Mouse (Mus musculus): ENCODE measurements at regions not wholly inside any gene's neighbourhood (a gene's known extent, or its start where the extent isn't known, plus 50 kb on each side); places are given as distances from the start of the nearest gene placed in this dataset.

DNA sequence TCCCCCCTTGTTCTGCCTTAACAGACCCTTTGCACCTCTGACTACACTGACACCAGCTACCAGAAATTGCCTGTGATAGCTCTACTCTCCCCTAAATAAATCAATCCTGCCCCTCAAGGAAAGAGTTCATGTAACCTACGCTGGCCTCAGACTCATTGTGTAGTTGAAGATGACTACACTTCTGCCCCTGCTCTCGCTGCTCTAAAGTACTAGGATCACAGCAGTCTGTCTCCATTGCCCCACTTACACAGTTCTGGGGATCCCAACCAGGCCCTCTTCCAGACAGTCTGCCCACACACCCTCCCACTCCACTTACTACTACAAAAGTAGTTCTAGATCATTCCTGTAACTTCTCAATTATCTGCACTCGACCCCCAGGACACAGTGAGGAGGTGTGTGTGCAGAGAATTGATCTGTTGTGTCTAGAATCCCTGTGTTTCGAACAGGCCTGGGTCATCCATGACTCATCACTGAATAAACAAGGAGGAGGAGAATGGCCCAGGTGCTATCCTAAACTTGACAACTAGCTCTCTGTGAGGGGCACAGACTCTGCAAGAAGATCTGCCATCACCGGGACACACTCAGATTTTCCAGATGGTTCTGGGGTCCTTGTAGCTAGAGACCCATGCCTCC, 160.1 kb upstream of the Dynlrb2 start:
- no peaks in the 10 kb centered on the region for H3K4me1 ChIP-seq (ENCODE audit: control insufficient read depth, insufficient read depth, low read length)
- no peak overlapping the region for H3K27ac ChIP-seq (ENCODE audit: low read depth, low read length)
- H3K4me2 ChIP-seq (ENCODE audit: low read depth, low read length), result no peak overlapping the region
- no peak overlapping the region for H3K4me3 ChIP-seq (ENCODE audit: low read depth, low read length)
- WGBS, result 83% methylated on average over 5 of the region's 5 CpGs
- H3K9ac ChIP-seq (replicated peaks; ENCODE audit: low read depth, low read length), result no peak overlapping the region
- no peaks in the 10 kb centered on the region for H3K9me3 ChIP-seq (ENCODE audit: control insufficient read depth, low read length)
- H3K27me3 ChIP-seq (ENCODE audit: control insufficient read depth, insufficient read depth, low read length), result no peaks in the 10 kb centered on the region
- ATAC-seq (ENCODE audit: low read depth), result no peak
- no peaks in the 10 kb centered on the region for H3K36me3 ChIP-seq (ENCODE audit: control insufficient read depth, insufficient read depth, low read length)

DNA sequence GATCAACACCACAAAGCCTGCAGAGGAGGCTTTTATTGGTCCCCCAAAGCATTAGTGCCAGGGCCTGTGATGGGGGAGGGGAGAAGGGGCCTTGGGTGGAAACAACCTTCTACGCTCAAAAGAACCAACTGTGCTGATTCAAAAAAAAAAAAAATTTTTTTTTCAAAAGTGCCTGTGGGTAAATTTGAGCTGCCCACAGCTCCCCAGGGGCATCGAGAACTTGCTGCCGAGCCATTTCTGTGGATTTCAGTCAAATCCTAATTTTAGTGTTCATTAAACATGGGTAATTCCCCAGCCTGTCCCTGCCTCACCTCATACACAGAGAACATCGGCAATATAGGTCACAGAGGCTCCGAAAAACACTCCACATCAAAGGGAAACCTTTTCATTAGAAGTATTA, 161.2 kb upstream of the Dynlrb2 start:
- H3K27me3 ChIP-seq (ENCODE audit: control insufficient read depth, insufficient read depth, low read length), result no peaks in the 10 kb centered on the region
- H3K4me2 ChIP-seq (ENCODE audit: low read depth, low read length), result no peak overlapping the region
- ATAC-seq (ENCODE audit: low read depth), result no peak
- H3K36me3 ChIP-seq (ENCODE audit: control insufficient read depth, insufficient read depth, low read length), result no peaks in the 10 kb centered on the region
- H3K27ac ChIP-seq (ENCODE audit: low read depth, low read length), result no peak overlapping the region
- H3K4me3 ChIP-seq (ENCODE audit: low read depth, low read length), result no peak overlapping the region
- H3K4me1 ChIP-seq (ENCODE audit: control insufficient read depth, insufficient read depth, low read length), result no peaks in the 10 kb centered on the region
- 73% methylated on average over 5 of the region's 5 CpGs for whole genome bisulfite sequencing
- no peak overlapping the region for H3K9ac ChIP-seq (replicated peaks; ENCODE audit: low read depth, low read length)
- no peaks in the 10 kb centered on the region for H3K9me3 ChIP-seq (ENCODE audit: control insufficient read depth, low read length)

- Histone ChIP-seq H3K9me3 (ENCODE audit: control insufficient read depth, low read length) (no peaks in the 10 kb centered on the region), H3K36me3 (ENCODE audit: control insufficient read depth, insufficient read depth, low read length) (no peaks in the 10 kb centered on the region), H3K4me3 (ENCODE audit: low read depth, low read length) (no peak overlapping the region), H3K9ac (replicated peaks; ENCODE audit: low read depth, low read length) (no peak overlapping the region), H3K4me2 (ENCODE audit: low read depth, low read length) (no peak overlapping the region), H3K4me1 (ENCODE audit: control insufficient read depth, insufficient read depth, low read length) (no peaks in the 10 kb centered on the region), H3K27ac (ENCODE audit: low read depth, low read length) (no peak overlapping the region), H3K27me3 (ENCODE audit: control insufficient read depth, insufficient read depth, low read length) (no peaks in the 10 kb centered on the region)
- 91% methylated on average over 3 of the region's 3 CpGs for WGBS
- ATAC-seq (ENCODE audit: low read depth), result no peak
Measured at GRCm38 (mm10) chr8:116334772-116335171, 170.0 kb upstream of the Dynlrb2 start.

- Histone ChIP-seq H3K4me3 (ENCODE audit: low read depth, low read length) (no peak overlapping the region), H3K27me3 (ENCODE audit: control insufficient read depth, insufficient read depth, low read length) (no peaks in the 10 kb centered on the region), H3K9me3 (ENCODE audit: control insufficient read depth, low read length) (no peaks in the 10 kb centered on the region), H3K4me2 (ENCODE audit: low read depth, low read length) (no peak overlapping the region), H3K27ac (ENCODE audit: low read depth, low read length) (no peak overlapping the region), H3K4me1 (ENCODE audit: control insufficient read depth, insufficient read depth, low read length) (no peaks in the 10 kb centered on the region), H3K9ac (replicated peaks; ENCODE audit: low read depth, low read length) (no peak overlapping the region), H3K36me3 (ENCODE audit: control insufficient read depth, insufficient read depth, low read length) (no peaks in the 10 kb centered on the region)
- ATAC-seq (ENCODE audit: low read depth), result no peak
- WGBS, result 77% methylated on average over 3 of the region's 3 CpGs
Measured at GRCm38 (mm10) chr8:116334101-116334500, 170.7 kb upstream of the Dynlrb2 start.

- Histone ChIP-seq H3K9ac (replicated peaks; ENCODE audit: low read depth, low read length) (no peak overlapping the region), H3K4me3 (ENCODE audit: low read depth, low read length) (no peak overlapping the region), H3K27ac (ENCODE audit: low read depth, low read length) (no peak overlapping the region), H3K36me3 (ENCODE audit: control insufficient read depth, insufficient read depth, low read length) (no peaks in the 10 kb centered on the region), H3K4me1 (ENCODE audit: control insufficient read depth, insufficient read depth, low read length) (no peaks in the 10 kb centered on the region), H3K27me3 (ENCODE audit: control insufficient read depth, insufficient read depth, low read length) (no peaks in the 10 kb centered on the region), H3K4me2 (ENCODE audit: low read depth, low read length) (no peak overlapping the region), H3K9me3 (ENCODE audit: control insufficient read depth, low read length) (no peaks in the 10 kb centered on the region)
- no peak for ATAC-seq (ENCODE audit: low read depth)
- WGBS, result 69% methylated on average over 13 of the region's 13 CpGs
Measured at GRCm38 (mm10) chr8:116320014-116320680, 184.6 kb upstream of the Dynlrb2 start.

DNA sequence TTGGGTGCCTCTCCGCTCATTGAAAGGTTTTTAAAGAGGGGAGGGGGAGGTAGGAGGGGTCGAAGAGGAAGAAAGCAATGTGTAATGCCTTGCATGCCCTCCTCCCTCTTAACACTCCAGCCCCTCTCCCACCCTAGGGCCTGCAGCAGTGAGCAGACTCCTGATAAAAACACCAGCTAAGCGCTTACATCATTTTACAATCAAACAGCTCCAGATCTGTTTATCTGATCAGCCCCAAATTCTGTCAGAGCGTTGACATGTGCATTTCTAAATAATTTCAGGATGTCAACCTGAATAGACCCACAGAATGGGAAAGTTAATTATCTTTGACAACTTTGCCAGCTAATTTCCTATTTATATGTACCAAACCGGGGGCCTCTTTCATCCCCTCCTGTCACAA, 189.4 kb upstream of the Dynlrb2 start:
- ATAC-seq (ENCODE audit: low read depth), result no peak
- Histone ChIP-seq H3K4me2 (ENCODE audit: low read depth, low read length) (no peak overlapping the region), H3K27ac (ENCODE audit: low read depth, low read length) (no peak overlapping the region), H3K9ac (replicated peaks; ENCODE audit: low read depth, low read length) (no peak overlapping the region), H3K36me3 (ENCODE audit: control insufficient read depth, insufficient read depth, low read length) (no peaks in the 10 kb centered on the region), H3K4me3 (ENCODE audit: low read depth, low read length) (no peak overlapping the region), H3K9me3 (ENCODE audit: control insufficient read depth, low read length) (no peaks in the 10 kb centered on the region), H3K4me1 (ENCODE audit: control insufficient read depth, insufficient read depth, low read length) (no peaks in the 10 kb centered on the region), H3K27me3 (ENCODE audit: control insufficient read depth, insufficient read depth, low read length) (no peaks in the 10 kb centered on the region)
- 47% methylated on average over 5 of the region's 5 CpGs for WGBS

GRCm38 (mm10) chr8:116314429-116315092, 190.2 kb upstream of the Dynlrb2 start:
- Histone ChIP-seq H3K36me3 (ENCODE audit: control insufficient read depth, insufficient read depth, low read length) (no peaks in the 10 kb centered on the region), H3K4me1 (ENCODE audit: control insufficient read depth, insufficient read depth, low read length) (no peaks in the 10 kb centered on the region), H3K4me2 (ENCODE audit: low read depth, low read length) (no peak overlapping the region), H3K27me3 (ENCODE audit: control insufficient read depth, insufficient read depth, low read length) (no peaks in the 10 kb centered on the region), H3K4me3 (ENCODE audit: low read depth, low read length) (no peak overlapping the region), H3K27ac (ENCODE audit: low read depth, low read length) (no peak overlapping the region), H3K9me3 (ENCODE audit: control insufficient read depth, low read length) (no peaks in the 10 kb centered on the region), H3K9ac (replicated peaks; ENCODE audit: low read depth, low read length) (no peak overlapping the region)
- 85% methylated on average over 12 of the region's 12 CpGs for WGBS
- no peak for ATAC-seq (ENCODE audit: low read depth)

DNA sequence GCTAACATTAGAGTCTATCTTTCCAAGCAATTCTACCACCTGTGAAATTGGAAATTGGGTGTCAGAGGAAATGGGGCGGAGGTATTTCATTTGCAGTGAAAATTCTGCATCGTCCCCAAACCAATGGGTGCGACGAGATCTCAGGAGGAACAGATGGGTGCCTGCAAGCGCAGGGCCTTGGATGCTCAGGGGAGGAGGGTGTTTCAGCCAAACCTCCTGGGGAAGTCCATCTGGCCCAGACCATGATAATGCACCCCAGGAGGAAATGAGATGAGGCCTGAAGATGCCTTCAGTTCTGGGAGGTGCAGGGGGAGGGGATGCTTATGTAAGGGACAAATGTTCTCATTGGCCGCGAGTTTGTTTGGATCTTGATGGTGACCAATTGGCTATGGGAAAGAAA, 205.9 kb upstream of the Dynlrb2 start:
- no peak overlapping the region for H3K27ac ChIP-seq (ENCODE audit: low read depth, low read length)
- H3K27me3 ChIP-seq (ENCODE audit: control insufficient read depth, insufficient read depth, low read length), result no peaks in the 10 kb centered on the region
- H3K4me3 ChIP-seq (ENCODE audit: low read depth, low read length), result no peak overlapping the region
- H3K9me3 ChIP-seq (ENCODE audit: control insufficient read depth, low read length), result no peaks in the 10 kb centered on the region
- H3K4me1 ChIP-seq (ENCODE audit: control insufficient read depth, insufficient read depth, low read length), result no peaks in the 10 kb centered on the region
- H3K9ac ChIP-seq (replicated peaks; ENCODE audit: low read depth, low read length), result no peak overlapping the region
- H3K4me2 ChIP-seq (ENCODE audit: low read depth, low read length), result no peak overlapping the region
- ATAC-seq (ENCODE audit: low read depth), result no peak
- 93% methylated on average over 7 of the region's 7 CpGs for WGBS
- H3K36me3 ChIP-seq (ENCODE audit: control insufficient read depth, insufficient read depth, low read length), result no peaks in the 10 kb centered on the region

DNA sequence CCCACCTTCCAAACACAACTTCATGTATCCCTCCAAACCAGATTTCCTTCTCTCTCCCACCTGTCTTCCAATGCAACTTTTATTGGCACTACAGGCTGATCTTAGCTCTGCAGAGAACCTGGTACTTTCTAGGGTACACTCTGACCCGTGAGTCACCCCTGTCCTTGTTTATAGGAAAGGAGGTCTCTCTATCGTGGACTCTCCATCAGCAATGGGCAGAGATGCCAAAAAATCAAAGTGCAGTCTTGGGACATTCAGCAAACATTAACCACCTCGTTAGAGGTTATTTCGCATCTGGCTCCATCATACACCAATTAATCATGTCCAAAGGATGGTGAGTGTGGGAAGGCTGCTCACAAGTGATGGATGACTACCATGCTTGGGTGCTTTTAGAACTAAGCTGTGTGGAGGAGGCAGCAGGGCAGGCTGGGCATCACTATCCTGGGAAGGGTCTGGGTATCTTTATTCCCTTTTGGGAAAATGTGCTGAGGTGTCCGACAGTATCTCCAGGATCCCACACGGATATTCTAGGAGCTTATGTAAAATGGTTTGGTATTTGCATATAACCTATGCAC, 214.0 kb upstream of the Dynlrb2 start:
- Histone ChIP-seq H3K4me2 (ENCODE audit: low read depth, low read length) (no peak overlapping the region), H3K4me3 (ENCODE audit: low read depth, low read length) (no peak overlapping the region), H3K9ac (replicated peaks; ENCODE audit: low read depth, low read length) (no peak overlapping the region), H3K27me3 (ENCODE audit: control insufficient read depth, insufficient read depth, low read length) (no peaks in the 10 kb centered on the region), H3K36me3 (ENCODE audit: control insufficient read depth, insufficient read depth, low read length) (no peaks in the 10 kb centered on the region), H3K4me1 (ENCODE audit: control insufficient read depth, insufficient read depth, low read length) (no peaks in the 10 kb centered on the region), H3K27ac (ENCODE audit: low read depth, low read length) (no peak overlapping the region), H3K9me3 (ENCODE audit: control insufficient read depth, low read length) (no peaks in the 10 kb centered on the region)
- 84% methylated on average over 6 of the region's 6 CpGs for WGBS
- ATAC-seq (ENCODE audit: low read depth), result no peak
